Mouse (Mus musculus) embryo, embryonic 11 days (tissue): ENCODE results near the gene Cox5b.

ENCODE experiments used
- DNase-seq: peaks from one replicate; pipeline ENCODE4 v3.0.0-alpha.2; 2015

The Cox5b gene

DNA sequence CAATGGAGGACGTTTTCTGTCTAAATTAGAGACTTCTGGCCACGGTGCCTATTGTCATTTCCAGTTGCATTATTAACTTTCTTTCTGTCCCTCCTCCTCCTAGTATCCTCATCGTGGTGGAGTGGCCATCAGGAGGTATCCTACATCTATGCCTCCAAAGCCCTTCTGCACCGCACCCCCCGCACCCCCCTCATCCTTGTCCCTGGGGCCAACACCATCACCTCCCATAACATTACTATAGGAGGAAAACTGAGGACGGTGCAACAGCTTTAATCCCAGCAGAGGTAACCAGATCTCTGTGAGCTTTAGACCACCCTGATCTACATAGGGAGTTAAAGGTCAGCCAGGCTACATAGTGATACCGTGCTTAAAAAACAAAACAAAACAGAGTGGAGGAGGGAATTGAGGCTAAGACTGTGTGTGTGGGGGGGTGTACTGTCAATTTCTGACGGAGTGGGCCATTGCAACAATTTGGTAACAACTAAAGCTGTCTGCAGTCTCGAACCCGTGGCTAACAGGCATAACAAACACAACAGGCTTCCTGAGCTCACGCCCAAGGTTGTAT lies 496 bp upstream of the Cox5b start:
- DNase-seq, result no peak

GRCm38 (mm10) chr1:36694871-36695270 lies 3.6 kb downstream of the Cox5b start:
- DNase-seq, result no peak

DNA sequence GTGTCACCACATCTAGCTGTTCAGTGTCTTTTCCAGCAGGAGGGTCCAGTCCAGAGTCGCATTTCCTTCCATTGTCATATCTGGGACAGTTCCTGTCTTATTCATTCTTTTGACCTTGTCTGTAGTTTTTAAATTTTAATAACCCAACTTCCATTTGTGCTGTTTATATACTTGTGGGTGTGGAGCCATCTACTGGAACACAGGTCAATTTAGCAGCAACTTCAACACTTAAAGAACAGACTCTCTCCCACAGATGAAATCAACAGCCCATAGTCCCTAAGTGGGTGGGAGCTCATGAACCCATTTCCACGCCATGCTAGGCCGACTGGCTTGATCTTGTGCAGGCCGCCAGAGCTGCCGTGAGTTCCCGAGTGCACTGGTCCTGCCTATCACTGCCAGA lies 5.2 kb downstream of the Cox5b start:
- no peak for DNase-seq

DNA sequence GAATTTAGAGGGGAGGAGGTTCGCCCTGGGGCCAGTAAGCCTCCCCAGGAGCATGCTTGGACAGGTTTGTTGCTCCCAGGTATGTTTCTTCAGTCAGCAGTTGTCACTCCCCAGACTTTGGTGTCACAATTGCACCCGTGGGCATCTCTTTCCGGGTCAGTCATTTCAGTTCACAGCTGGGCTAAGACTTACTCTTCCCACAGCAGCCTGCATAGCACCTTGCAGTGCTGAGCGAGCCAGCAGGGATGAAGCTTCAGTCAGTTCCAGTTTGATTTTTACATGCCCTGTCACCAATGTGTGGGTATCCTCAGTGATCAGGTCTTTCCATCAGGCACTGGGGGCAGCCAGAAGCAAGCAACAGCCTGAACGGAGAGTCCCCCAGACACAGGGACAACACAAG lies 5.8 kb downstream of the Cox5b start:
- no peak for DNase-seq

DNA sequence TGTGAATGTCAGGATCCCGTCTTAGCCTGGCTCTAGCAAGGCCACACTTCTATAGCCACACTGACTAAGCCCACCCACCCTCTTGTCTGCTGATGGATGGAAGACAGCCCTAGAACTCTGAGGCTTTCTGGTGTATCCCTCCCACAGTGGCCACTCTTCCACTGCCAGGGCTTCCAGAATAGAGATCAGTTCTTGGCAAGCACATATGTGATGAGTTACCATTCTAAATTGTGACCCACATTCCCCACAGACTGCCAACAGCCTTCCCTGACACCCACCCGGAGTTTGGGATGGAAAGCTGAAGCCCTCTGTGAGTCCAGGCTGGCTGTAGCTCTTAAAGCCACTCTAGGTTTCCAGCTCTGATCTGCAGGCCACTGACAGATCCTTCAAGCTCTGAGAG lies 15.9 kb downstream of the Cox5b start:
- no peak for DNase-seq

- no peak for DNase-seq
Measured at GRCm38 (mm10) chr1:36707797-36708196, 16.5 kb downstream of the Cox5b start.

- no peak for DNase-seq
Measured at GRCm38 (mm10) chr1:36708626-36709025, 17.4 kb downstream of the Cox5b start.

DNA sequence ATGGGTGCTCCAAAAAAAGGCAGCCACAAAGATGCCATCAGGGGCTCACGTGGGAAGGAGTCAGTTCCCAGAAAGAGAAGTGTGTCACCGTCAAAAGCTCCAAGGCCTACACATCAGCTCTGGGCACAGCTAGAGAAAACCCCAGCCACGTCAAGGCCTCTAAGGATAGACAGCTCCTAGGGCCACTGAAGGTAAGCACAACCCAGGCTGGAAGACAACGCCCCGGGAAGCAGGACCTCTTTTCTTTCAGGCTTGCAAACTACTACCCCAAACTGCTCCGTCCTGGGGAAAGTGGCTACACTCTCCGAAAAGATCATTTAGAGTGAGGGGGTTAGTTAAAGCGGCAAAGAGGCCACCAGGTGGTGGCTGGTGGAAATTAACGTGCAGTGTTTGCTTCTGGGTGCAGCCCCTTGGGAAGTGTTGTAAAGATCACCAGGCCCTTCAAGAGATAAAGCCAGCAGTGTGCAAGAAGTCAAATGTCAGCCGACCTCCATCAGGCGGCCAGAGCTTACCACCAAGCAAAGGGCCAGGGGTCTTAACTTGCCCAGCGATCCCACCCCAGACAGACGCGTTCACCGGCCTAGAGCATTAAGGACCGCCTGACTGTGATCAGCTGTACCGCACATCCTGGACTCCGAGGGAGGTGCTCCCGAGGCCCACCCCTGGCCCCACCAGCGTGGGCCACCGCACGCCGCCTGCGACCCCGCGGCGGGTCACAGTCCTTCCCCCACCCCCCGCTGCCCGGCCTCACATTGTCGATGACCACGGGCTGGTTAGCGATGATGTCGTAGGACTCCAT lies 18.0 kb downstream of the Cox5b start:
- DNase-seq, result peak; percentile 54

GRCm38 (mm10) chr1:36709854-36710280 lies 18.6 kb downstream of the Cox5b start, which contains the start of gene 4933424G06Rik:
4933424G06Rik (plus strand) TSS chr1:36710149.
- peak; percentile 99 for DNase-seq

DNA sequence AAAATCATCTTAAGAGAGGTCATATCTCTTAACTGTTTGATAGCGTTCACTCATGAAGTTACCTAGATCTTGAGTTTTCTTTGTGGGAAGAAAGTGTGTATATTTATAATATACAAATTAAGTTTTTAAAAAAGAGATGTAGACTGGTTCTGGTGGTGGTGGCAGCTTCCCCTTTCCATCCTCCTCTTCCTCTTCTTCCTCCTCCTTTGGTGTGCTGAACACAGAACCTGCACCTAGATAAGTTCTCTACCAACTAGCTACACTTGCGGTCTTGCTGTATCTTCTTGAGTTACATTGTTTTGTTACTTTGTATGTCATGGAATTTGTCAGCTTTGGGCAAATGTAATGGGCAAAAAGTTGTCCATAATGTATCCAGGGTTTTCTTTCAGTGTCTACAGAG lies 19.9 kb downstream of the Cox5b start:
- no peak for DNase-seq

- no peak for DNase-seq
Measured at GRCm38 (mm10) chr1:36714311-36714710, 23.1 kb downstream of the Cox5b start, which contains the start of gene Actr1b. Actr1b (minus strand) TSS chr1:36714422.

DNA sequence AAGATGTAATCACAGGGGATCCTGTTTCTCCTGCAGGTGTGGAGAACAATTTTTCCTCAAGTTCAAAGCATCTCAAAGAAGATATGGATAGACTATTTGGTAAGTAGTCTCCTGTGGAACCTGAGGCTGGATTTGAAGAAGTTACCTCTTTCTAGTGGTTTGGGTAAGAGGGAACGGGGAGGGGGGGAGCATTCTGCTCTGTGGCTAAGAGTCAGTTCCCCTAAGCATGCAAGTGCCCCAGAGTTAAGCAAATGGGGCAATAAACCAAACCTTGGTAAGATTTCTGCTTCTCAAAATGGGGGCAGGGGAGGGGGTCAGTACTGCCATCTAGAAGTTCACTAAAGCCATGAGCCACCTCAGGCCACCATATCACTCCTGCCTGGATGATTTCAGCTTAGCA lies 27.5 kb downstream of the Cox5b start:
- no peak for DNase-seq

GRCm38 (mm10) chr1:36723146-36724056 lies 32.2 kb downstream of the Cox5b start:
- DNase-seq, result peak; percentile 37

GRCm38 (mm10) chr1:36724057-36724431 lies 32.8 kb downstream of the Cox5b start:
- DNase-seq, result no peak

GRCm38 (mm10) chr1:36737300-36737699 lies 46.1 kb downstream of the Cox5b start:
- peak; percentile 89 for DNase-seq

DNA sequence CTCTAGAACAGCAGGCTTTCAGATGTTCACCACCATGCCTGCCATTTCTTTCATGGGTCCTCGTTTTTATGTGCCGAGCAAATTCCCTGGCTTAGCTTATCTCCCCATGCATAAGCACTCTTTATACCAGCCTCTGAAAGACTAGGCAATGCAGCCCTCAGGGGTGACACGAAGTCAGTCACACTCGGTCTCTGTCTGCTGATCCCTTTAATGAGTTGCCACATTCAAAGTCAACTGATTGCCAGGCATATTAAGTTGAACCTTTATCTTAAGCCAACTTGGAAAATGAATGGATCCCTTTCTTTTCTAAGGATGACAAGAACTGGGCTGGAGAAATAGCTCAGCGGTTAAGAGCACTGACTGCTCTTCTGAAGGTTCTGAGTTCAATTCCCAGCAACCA lies 48.0 kb downstream of the Cox5b start:
- DNase-seq, result no peak

GRCm38 (mm10) chr1:36743046-36743445 lies 51.8 kb downstream of the Cox5b start:
- DNase-seq, result no peak
